Mouse (Mus musculus) gastrocnemius, adult 8-10 months (tissue): ENCODE measurements at regions not wholly inside any gene's neighbourhood (a gene's known extent, or its start where the extent isn't known, plus 50 kb on each side); places are given as distances from the start of the nearest gene placed in this dataset.
"Not testable (repeated sequence)": the region's sequence is repeated elsewhere in the genome, so short reads cannot be mapped to it uniquely, and the experiment has no call there.

ENCODE experiments used
- DNase-seq, 2 experiments: peaks; one replicate each; pipeline ENCODE4 v3.0.0; 2022; ENCODE audit warnings: low spot score in 2 of 2

GRCm38 (mm10) chr16:57923447-57924129 lies 169.1 kb upstream of the Col8a1 start:
- DNase-seq = no peak

GRCm38 (mm10) chr16:57924130-57924495 lies 169.6 kb upstream of the Col8a1 start:
- DNase-seq = no peak

- peak; percentile 40 to 48 for DNase-seq
Observed at GRCm38 (mm10) chr16:57927816-57928215, 173.3 kb upstream of the Col8a1 start.

- peak; percentile 54 to 60 for DNase-seq
Observed at GRCm38 (mm10) chr16:57928301-57928700, 173.8 kb upstream of the Col8a1 start.

GRCm38 (mm10) chr16:57929151-57929764 lies 174.7 kb upstream of the Col8a1 start:
- DNase-seq = no peak

- DNase-seq = no peak
Observed at GRCm38 (mm10) chr16:57945404-57945803, 190.9 kb upstream of the Col8a1 start.

- no peak for DNase-seq
Observed at GRCm38 (mm10) chr16:57947309-57947708, 192.8 kb upstream of the Col8a1 start.

- no peak for DNase-seq
Observed at GRCm38 (mm10) chr16:57949680-57950079, 195.1 kb upstream of the Col8a1 start.

- no peak for DNase-seq
Observed at GRCm38 (mm10) chr16:57970956-57971355, 216.4 kb upstream of the Col8a1 start.

- no peak for DNase-seq
Observed at GRCm38 (mm10) chr16:57984111-57984510, 229.6 kb upstream of the Col8a1 start.

- no peak for DNase-seq
Observed at GRCm38 (mm10) chr16:58005740-58006139, 251.2 kb upstream of the Col8a1 start.

- DNase-seq = no peak
Observed at GRCm38 (mm10) chr16:58013557-58013956, 259.0 kb upstream of the Col8a1 start.

- DNase-seq = no peak
Observed at GRCm38 (mm10) chr16:58027525-58027924, 273.0 kb upstream of the Col8a1 start.

- DNase-seq = not testable (repeated sequence)
Observed at GRCm38 (mm10) chr16:58028541-58028940, 274.0 kb upstream of the Col8a1 start.

- no peak for DNase-seq
Observed at GRCm38 (mm10) chr16:58029674-58030073, 275.1 kb upstream of the Col8a1 start.

- DNase-seq = no peak
Observed at GRCm38 (mm10) chr16:58068654-58069271, 314.2 kb upstream of the Col8a1 start.

GRCm38 (mm10) chr16:58072441-58072840 lies 317.9 kb upstream of the Col8a1 start:
- no peak for DNase-seq

GRCm38 (mm10) chr16:58100351-58100750 lies 307.9 kb upstream of the Dcbld2 start:
- no peak for DNase-seq

- DNase-seq = no peak
Observed at GRCm38 (mm10) chr16:58110452-58110851, 297.8 kb upstream of the Dcbld2 start.

- no peak for DNase-seq
Observed at GRCm38 (mm10) chr16:58126086-58126485, 282.2 kb upstream of the Dcbld2 start.

GRCm38 (mm10) chr16:58136144-58136905 lies 271.9 kb upstream of the Dcbld2 start:
- no peak for DNase-seq

GRCm38 (mm10) chr16:58136979-58137378 lies 271.3 kb upstream of the Dcbld2 start:
- DNase-seq = no peak
